Mouse (Mus musculus): ENCODE measurements at regions not wholly inside any gene's neighbourhood (a gene's known extent, or its start where the extent isn't known, plus 50 kb on each side); places are given as distances from the start of the nearest gene placed in this dataset.

DNA sequence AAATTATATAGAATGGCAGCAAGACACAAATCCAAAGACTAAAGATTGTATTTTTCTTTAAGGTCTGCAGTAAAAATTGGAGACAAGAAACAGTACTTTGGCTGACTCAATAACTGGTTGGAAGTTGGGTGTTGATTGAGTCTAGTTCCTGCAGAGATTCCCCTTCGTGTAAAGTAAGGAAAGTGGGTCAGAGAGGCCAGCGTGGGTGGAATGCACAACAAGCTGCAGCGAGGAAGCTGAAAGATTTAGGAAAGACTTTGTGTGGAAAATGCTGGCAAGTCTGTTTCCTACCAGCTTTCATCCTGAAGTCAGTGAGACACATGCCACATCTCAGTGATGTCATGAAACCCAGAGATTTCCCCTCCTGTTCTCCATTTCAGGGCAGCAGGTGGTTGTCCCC is 405.1 kb upstream of the 4930452B06Rik start:
- TF ChIP-seq POLR2A (IDR thresholded peaks at IDR 0.05; ENCODE audit: insufficient read depth, low read length) (no peak), CTCF (IDR thresholded peaks at IDR 0.05; ENCODE audit: low read depth, low read length) (no peak)

All from ES-Bruce4 (cell line).